Mouse (Mus musculus): ENCODE data around the gene Zmym2. TPM values are rescaled to one million over a fixed set of nuclear protein-coding genes. Genes with fewer than 3 reads are reported as not detected.
"Not testable (repeated sequence)": the region's sequence is repeated elsewhere in the genome, so short reads cannot be mapped to it uniquely, and the experiment has no call there.

The Zmym2 gene
- total RNA-seq (2021): 10 to 100 TPM; 33.3 to 42.0 TPM

GRCm38 (mm10) chr14:56886594-56887513, at the start of gene Zmym2:
Zmym2 (plus strand) TSS chr14:56886653.
- peak; percentile 72 to 88 for DNase-seq
- intact Hi-C loops (cut with DNase I): loop anchor here (5.0 to 10.0 kb wide), 3 partner anchors 110 to 312 kb away; partner anchors contain the start of genes Cenpj, Mphosph8, Parp4 and Pspc1

DNA sequence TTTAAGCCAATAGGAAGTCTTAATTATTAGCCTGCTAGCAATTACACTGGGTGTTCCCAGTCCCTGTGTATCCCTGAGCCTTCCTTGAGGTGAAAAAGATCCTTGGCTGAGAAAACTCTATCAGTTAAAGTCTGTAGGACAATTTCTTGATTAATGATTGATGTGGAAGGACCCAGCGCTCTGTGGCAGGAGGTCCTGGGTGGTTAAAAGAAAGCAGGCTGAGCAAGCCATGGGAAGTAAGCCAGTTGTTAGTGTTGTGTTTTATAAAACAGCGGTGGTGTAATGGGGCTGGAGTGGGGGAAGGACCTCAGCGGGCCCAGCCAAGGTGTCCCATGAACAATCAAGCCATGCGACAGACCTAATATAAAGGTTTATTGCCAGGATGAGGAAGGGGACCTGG, 42.4 kb upstream of the Zmym2 start:
- no peak for DNase-seq
- intact Hi-C loops (cut with DNase I): no loop called here

DNA sequence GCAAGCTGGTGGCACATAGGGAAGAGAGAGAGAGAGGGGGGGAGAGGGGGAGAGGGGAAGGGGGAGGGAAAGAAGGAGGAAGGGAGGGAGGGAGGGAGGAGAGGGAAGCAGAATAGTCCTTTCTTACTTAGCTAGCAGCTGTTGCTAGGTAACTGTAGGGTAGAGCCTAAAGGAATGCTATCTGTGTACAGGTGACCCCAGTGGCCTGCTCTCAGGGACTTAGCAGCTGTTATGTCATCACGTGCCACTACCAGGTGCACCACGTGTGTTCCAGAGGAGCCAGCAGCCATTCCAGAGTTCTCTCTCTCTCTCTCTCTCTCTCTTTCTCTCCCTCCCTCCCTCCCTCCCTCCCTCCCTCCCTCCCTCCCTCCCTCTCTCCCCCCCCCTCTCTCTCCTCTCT, 41.9 kb upstream of the Zmym2 start:
- no peak for DNase-seq
- intact Hi-C loops (cut with DNase I): no loop called here

DNA sequence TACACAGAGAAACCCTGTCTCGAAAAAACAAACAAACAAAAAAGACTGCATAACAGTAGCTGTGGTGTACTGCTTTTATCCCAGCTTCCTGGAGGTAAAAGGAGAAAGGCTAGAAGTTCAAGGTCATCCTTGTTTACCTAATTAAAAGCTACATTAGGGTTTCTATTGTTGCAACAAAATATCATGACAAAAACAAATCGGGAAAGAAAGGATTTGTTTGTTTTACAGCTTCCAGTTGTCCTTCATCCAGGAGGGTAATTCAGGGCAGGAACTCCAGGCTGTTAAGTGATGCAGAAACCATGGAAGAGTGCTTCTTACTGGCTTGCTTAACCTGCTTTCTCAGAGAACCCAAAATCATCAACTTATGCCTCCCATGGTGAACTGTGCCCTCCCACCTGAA, 38.1 kb upstream of the Zmym2 start:
- DNase-seq: no peak
- intact Hi-C loops (cut with DNase I): no loop called here

- intact Hi-C loops (cut with DNase I): no loop called here
- DNase-seq: no peak
Measured at GRCm38 (mm10) chr14:56849681-56850080, 36.8 kb upstream of the Zmym2 start.

DNA sequence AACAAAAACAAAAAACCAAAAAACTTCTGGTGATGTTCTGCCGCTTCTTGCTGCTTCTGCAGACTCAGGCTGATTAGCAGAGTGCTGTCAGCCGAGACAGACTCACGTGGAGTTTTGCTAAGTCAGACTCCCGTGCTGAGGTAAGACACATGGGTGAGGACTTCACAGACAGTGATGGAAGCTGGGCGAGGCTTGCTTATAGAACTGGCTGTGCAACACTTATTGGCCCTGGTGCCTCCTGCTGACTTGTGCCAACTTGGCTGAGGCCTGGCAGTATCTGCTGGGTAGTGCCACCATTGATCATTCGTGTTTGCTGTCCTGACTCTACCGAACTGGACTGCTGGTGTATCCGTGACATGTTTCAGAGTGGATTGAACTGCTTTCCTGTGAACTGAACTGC, 22.4 kb upstream of the Zmym2 start:
- no peak for DNase-seq
- intact Hi-C loops (cut with DNase I): no loop called here

- no peak for DNase-seq
- intact Hi-C loops (cut with DNase I): no loop called here
Measured at GRCm38 (mm10) chr14:56864641-56865040, 21.8 kb upstream of the Zmym2 start.

GRCm38 (mm10) chr14:56865112-56865511, 21.3 kb upstream of the Zmym2 start:
- intact Hi-C loops (cut with DNase I); DNase-seq: not testable (repeated sequence)

DNA sequence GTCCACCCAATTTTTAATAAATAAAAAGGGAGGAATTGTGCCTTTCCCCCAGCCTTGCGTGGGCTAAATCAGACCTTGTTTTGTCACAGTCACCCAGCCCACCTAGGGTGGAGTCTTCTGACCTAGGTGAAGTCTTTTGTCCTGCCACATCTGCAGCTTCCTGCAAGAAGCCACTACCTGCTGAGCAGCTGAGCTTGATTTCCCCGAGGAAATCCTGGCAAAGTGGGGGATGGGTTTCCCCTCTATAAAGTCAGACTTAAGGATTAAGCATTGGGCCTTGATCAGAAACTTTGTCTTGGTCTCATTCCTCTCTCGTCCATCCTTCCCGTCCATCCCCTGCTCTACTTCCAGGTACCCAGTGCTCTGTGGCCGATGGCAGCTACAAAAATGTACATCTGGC, 12.9 kb upstream of the Zmym2 start:
- DNase-seq: no peak
- intact Hi-C loops (cut with DNase I): no loop called here

DNA sequence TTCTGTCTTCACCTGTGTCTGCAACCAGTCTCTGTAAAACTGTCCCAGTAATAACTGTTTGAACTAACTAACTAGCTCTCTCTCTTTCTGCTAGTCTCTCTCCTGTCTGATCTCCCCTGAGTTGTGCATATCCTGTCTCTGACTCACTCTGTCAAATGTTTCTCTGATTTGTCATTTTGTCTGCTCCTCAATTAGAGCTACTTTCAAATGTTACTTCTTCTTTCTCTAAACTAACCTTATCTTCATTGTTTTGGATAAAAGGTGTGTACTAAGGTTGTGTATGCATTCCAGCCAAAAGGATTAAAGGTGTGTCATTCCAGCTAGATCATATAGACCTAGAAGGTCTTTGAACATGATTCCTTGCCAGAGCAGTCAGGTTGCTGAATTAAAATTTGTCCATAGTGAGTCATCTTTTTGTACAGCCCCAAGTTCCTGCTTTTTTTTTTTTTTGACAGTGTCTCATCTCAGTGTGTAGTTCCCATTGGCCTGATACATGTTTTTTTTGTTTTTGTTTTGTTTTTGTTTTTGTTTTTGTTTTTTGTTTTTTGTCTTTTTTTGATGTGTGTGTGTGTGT, 10.8 kb upstream of the Zmym2 start:
- DNase-seq: no peak
- intact Hi-C loops (cut with DNase I): no loop called here

GRCm38 (mm10) chr14:56881271-56881670, 5.2 kb upstream of the Zmym2 start:
- intact Hi-C loops (cut with DNase I): loop anchor here (10.0 kb wide), 2 partner anchors 216 to 306 kb away; partner anchors contain the start of genes Cenpj, Mphosph8 and Parp4
- no peak for DNase-seq

DNA sequence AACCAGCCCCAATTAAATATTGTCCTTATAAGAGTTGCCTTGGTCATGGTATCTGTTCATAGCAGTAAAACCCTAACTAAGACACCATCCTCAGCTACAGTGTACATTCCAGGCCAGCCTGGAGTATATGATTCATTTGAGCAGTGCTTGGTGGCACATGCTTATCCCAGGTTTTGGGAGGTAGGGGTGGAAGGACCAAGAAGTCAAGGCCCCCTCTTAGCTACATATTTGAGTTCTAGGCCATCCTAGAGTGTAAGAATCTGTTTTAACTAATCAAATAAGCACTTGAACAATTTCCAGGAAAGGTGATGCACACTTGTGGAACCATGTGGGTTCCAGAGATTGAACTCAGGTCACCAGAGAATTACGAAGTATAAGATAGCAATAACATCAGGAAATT, 3.0 kb upstream of the Zmym2 start:
- intact Hi-C loops (cut with DNase I): loop anchor here (10.0 kb wide), 2 partner anchors 219 to 309 kb away; partner anchors contain the start of genes Cenpj, Mphosph8 and Parp4
- DNase-seq: no peak

DNA sequence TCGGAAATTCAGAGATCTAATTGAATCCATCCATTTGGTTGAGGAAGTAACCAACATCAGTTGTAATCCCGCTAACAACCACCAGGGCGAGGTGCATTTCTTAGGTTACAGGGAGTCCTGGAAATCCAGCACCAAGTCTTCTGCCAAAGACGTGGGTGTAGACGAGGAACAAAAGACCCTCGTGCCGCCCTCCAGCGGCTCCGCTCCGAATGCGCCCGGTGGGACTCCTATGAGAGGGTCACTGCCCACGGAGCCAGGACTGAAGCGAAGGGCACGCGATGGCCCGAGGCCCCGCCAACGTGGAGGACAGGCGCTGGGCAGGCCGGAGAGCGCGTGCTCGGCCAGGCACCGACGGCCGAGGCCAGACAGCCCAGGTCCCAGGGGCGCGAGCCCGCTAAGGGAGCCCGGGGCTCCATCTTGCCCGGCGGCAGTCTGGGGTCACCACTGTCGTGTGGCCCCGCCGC, 1.1 kb upstream of the Zmym2 start:
- intact Hi-C loops (cut with DNase I): loop anchor here (2.0 to 10.0 kb wide), 4 partner anchors 71 to 311 kb away; partner anchors contain the start of genes Cenpj, Mphosph8, Parp4 and Pspc1
- DNase-seq: peak; percentile 84 to 87

- intact Hi-C loops (cut with DNase I): loop anchor here (2.0 to 10.0 kb wide), 4 partner anchors 71 to 311 kb away; partner anchors contain the start of genes Cenpj, Mphosph8, Parp4 and Pspc1
- DNase-seq: peak; percentile 84 to 92
Measured at GRCm38 (mm10) chr14:56885986-56886593, 363 bp upstream of the Zmym2 start.

GRCm38 (mm10) chr14:56887514-56887880, 1.0 kb downstream of the Zmym2 start:
- intact Hi-C loops (cut with DNase I): loop anchor here (5.0 to 10.0 kb wide), 3 partner anchors 110 to 313 kb away; partner anchors contain the start of genes Cenpj, Mphosph8, Parp4 and Pspc1

GRCm38 (mm10) chr14:56887887-56888286, 1.4 kb downstream of the Zmym2 start:
- intact Hi-C loops (cut with DNase I): loop anchor here (5.0 to 10.0 kb wide), 3 partner anchors 111 to 313 kb away; partner anchors contain the start of genes Cenpj, Mphosph8, Parp4 and Pspc1
- peak; percentile 50 to 61 for DNase-seq

More at GRCm38 (mm10) chr14:56887514-56887880, 1.0 kb downstream of the Zmym2 start:
- DNase-seq: no peak

GRCm38 (mm10) chr14:56888416-56888815, 2.0 kb downstream of the Zmym2 start:
- intact Hi-C loops (cut with DNase I): loop anchor here (5.0 to 10.0 kb wide), 3 partner anchors 111 to 314 kb away; partner anchors contain the start of genes Cenpj, Mphosph8, Parp4 and Pspc1
- no peak for DNase-seq

- intact Hi-C loops (cut with DNase I): no loop called here
- no peak for DNase-seq
Measured at GRCm38 (mm10) chr14:56894417-56894816, 8.0 kb downstream of the Zmym2 start.

DNA sequence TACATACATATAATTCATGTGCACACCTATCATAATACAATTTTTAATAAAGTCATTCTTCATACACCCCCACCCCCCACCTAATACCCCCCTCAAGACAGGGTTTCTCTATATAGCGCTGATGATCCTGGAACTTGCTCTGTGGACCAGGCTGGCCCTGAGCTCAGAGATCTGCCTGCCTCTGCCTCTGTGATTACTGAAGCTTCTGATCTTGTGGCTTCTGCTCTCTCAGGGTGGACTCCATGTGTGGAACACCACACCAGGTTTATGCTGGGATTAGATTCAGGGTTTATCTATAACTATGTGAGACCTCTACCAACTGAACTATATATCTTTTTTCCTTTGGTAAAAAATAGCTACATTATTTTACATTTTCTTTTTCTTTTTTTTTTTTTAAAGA, 10.1 kb downstream of the Zmym2 start:
- DNase-seq: no peak
- intact Hi-C loops (cut with DNase I): no loop called here

GRCm38 (mm10) chr14:56897475-56897874, 11.0 kb downstream of the Zmym2 start:
- intact Hi-C loops (cut with DNase I): no loop called here

GRCm38 (mm10) chr14:56899656-56900055, 13.2 kb downstream of the Zmym2 start:
- intact Hi-C loops (cut with DNase I): no loop called here

More at GRCm38 (mm10) chr14:56897475-56897874, 11.0 kb downstream of the Zmym2 start:
- no peak for DNase-seq

More at GRCm38 (mm10) chr14:56899656-56900055, 13.2 kb downstream of the Zmym2 start:
- no peak for DNase-seq

All from heart, postnatal 36 days (tissue).